ENCODE assay signal across 14 mouse cellular contexts in genomic region chr4:140586478-140586877, GRCm38 (mm10).
DNase-seq lines count a peak whose midpoint lies in the region; ATAC-seq lines count a peak whose summit lies in the region.
"Had no signal": no experiment of that assay in that cellular context is flagged by ENCODE, and none has a peak within 500 bp of the region (broad histone marks: within the 10 kb centered on the region; RNA-seq: fewer than 3 reads in every experiment).

No protein-coding gene starts in this region.

- no peak for DNase-seq in hindbrain, embryonic 10.5 days (ENCODE audit: low spot score)
- peak; percentile 32 for DNase-seq in c-Kit-positive CD71-negative TER-119-negative erythroid progenitor cells, embryonic 14.5 days (ENCODE audit: low read depth)
- DNase-seq in spleen, postnatal 10 days (ENCODE audit: low spot score in 2 of 2): peak; percentile 20 to 72
- peak; percentile 51 to 76 for DNase-seq in thymus, postnatal 36 days
- no peak for DNase-seq in lung, postnatal 14 days
- DNase-seq in adrenal gland, adult 18-20 months (ENCODE audit: low spot score in 2 of 2): no peak
- no peak for DNase-seq in left cerebral cortex, postnatal 25 days (ENCODE audit: low spot score in 2 of 2)
- DNase-seq: cerebellum, adult 9-10 months; forebrain, postnatal 0 days; heart, postnatal 36 days; kidney, postnatal 10 days; right cerebral cortex, postnatal 25 days had no signal

- WGBS in hindbrain, embryonic 10.5 days: 82% methylated on average over 5 of the region's 5 CpGs
- 72% methylated on average over 5 of the region's 5 CpGs for WGBS in hindbrain, embryonic 13.5 days

- no peak for ATAC-seq in hindbrain, embryonic 13.5 days (ENCODE audit: low FRiP score)
- ATAC-seq: forebrain, postnatal 0 days; midbrain, embryonic 13.5 days had no signal

- no peaks in the 10 kb centered on the region for H3K9me3 ChIP-seq in hindbrain, embryonic 10.5 days
- H3K9me3 ChIP-seq in hindbrain, embryonic 13.5 days: no peaks in the 10 kb centered on the region
- H3K9me3 ChIP-seq: midbrain, embryonic 13.5 days had no signal

- H3K4me3 ChIP-seq in hindbrain, embryonic 10.5 days: no peak overlapping the region
- no peak overlapping the region for H3K4me3 ChIP-seq in hindbrain, embryonic 13.5 days
- H3K4me3 ChIP-seq: midbrain, embryonic 13.5 days had no signal

- intact Hi-C loops in left cerebral cortex, postnatal 25 days (cut with DNase I): no loop called here

- H3K36me3 ChIP-seq in hindbrain, embryonic 10.5 days: peaks cover 100% of the 10 kb centered on the region
- H3K36me3 ChIP-seq in hindbrain, embryonic 13.5 days: peaks cover 93% of the 10 kb centered on the region

- 0 out of 2 replicates have a peak, but pooled peaks cover 7% of the 10 kb centered on the region for H3K4me1 ChIP-seq in hindbrain, embryonic 10.5 days (replicated peaks)
- H3K4me1 ChIP-seq in hindbrain, embryonic 13.5 days (replicated peaks): peaks cover 10% of the 10 kb centered on the region
- H3K4me1 ChIP-seq: midbrain, embryonic 13.5 days had no signal

- no peaks in the 10 kb centered on the region for H3K27me3 ChIP-seq in hindbrain, embryonic 10.5 days (ENCODE audit: insufficient read depth, poor library complexity, severe bottlenecking)
- no peaks in the 10 kb centered on the region for H3K27me3 ChIP-seq in hindbrain, embryonic 13.5 days
- H3K27me3 ChIP-seq: midbrain, embryonic 13.5 days had no signal

- no peak overlapping the region for H3K4me2 ChIP-seq in hindbrain, embryonic 13.5 days
- H3K4me2 ChIP-seq: midbrain, embryonic 13.5 days had no signal

- H3K9ac ChIP-seq in hindbrain, embryonic 13.5 days: no peak overlapping the region
- H3K9ac ChIP-seq: forebrain, postnatal 0 days; midbrain, embryonic 13.5 days had no signal

- 0 out of 2 replicates have a peak overlapping the region, but pooled peaks have one; percentile 1 for H3K27ac ChIP-seq in hindbrain, embryonic 10.5 days
- no peak overlapping the region for H3K27ac ChIP-seq in hindbrain, embryonic 13.5 days
- H3K27ac ChIP-seq: midbrain, embryonic 13.5 days had no signal

Comparison
In these comparisons a context has a peak if more than half of its experiments do, and no peak if none do; other contexts are left out.
1. DNase-seq: peak in c-Kit-positive CD71-negative TER-119-negative erythroid progenitor cells, embryonic 14.5 days (single experiment), spleen, postnatal 10 days (2 of 2) and thymus, postnatal 36 days (2 of 2); none in hindbrain, embryonic 10.5 days (single experiment), lung, postnatal 14 days (single experiment), adrenal gland, adult 18-20 months (0 of 2) and left cerebral cortex, postnatal 25 days (0 of 2).